Mouse (Mus musculus): Measurements from ENCODE around the gene Acbd3. TPM values are rescaled to one million over a fixed set of nuclear protein-coding genes. Genes with fewer than 3 reads are reported as not detected.

Gene Acbd3
- total and polyA plus RNA-seq, 3 experiments, result 14.5 to 23.5 (median 22.4) TPM

DNA sequence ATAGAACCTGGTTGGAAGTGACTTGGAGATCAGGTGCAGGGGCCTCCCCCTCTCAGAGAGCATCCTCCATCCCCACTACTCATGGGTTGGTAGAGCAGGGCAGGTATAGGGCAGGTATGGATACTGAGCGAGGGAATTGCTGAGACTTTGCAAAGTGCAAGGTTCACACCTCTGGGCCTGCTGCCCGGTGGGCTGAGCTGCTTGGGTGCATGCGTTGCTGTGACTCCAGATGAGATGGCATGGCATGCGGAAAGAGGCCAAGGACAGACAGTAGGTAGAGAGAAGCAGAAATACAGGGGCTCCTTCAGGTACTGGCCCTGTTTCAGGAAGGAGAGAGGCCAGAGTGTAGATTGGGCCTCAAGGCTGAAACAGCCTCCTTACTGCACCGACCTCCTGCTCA, 55.4 kb downstream of the Acbd3 start:
- no peak overlapping the region for H3K27ac ChIP-seq (ENCODE audit: insufficient read depth, low read depth)
- TF ChIP-seq CTCF (conservative IDR thresholded peaks at IDR 0.05 in 1 of 2, IDR thresholded peaks at IDR 0.05 in 1 of 2; ENCODE audit: low read depth in 2 of 2, low read length in 2 of 2), result no peak
- no peak for TF ChIP-seq ZKSCAN1 (IDR thresholded peaks at IDR 0.05; ENCODE audit: borderline replicate concordance, low read depth, low read length)
- no peak overlapping the region for H3K4me2 ChIP-seq (ENCODE audit: insufficient read depth, low read depth, poor library complexity, severe bottlenecking)
- in situ Hi-C loops (cut with MboI; ENCODE audit: low pct_ligation_motif_present, low pct_unique_long_range_greater_than_20kb, low sequenced_read_pairs), result no loop called here
- H3K36me3 ChIP-seq (replicated peaks in 1 of 2; ENCODE audit: control insufficient read depth in 1 of 2, insufficient read depth in 1 of 2, low read length in 1 of 2), result no peaks in the 10 kb centered on the region
- dilution Hi-C loops (cut with MboI; ENCODE audit: extremely low pct_ligation_motif_present, extremely low pct_unique_long_range_greater_than_20kb, low sequenced_read_pairs), result no loop called here
- peaks cover 3% of the 10 kb centered on the region in 2 experiments for H3K4me1 ChIP-seq (ENCODE audit: control insufficient read depth in 1 of 2, insufficient read depth in 2 of 2)
- no peak for DNase-seq (ENCODE audit: extremely low read depth)
- peaks cover 14% of the 10 kb centered on the region for H3K9me3 ChIP-seq (replicated peaks; ENCODE audit: low read length)
- no peak overlapping the region for H3K9ac ChIP-seq (ENCODE audit: insufficient read depth, low read depth)
- H3K79me2 ChIP-seq (replicated peaks; ENCODE audit: control insufficient read depth, extremely low read depth, insufficient read depth, poor library complexity, severe bottlenecking), result no peaks in the 10 kb centered on the region
- H3K27me3 ChIP-seq (replicated peaks), result no peaks in the 10 kb centered on the region
- H3K4me3 ChIP-seq (replicated peaks in 1 of 3; ENCODE audit: low read depth in 2 of 3, low read length in 2 of 3, poor library complexity in 1 of 3), result no peak overlapping the region

GRCm38 (mm10) chr1:180782906-180783579, 57.2 kb downstream of the Acbd3 start:
- 0 out of 4 replicates have a peak, but pooled peaks cover 0 to 2% of the 10 kb centered on the region in 2 experiments for H3K4me1 ChIP-seq (ENCODE audit: control insufficient read depth in 1 of 2, insufficient read depth in 2 of 2)
- in situ Hi-C loops (cut with MboI; ENCODE audit: low pct_ligation_motif_present, low pct_unique_long_range_greater_than_20kb, low sequenced_read_pairs) (no loop called here), dilution Hi-C loops (cut with MboI; ENCODE audit: extremely low pct_ligation_motif_present, extremely low pct_unique_long_range_greater_than_20kb, low sequenced_read_pairs) (no loop called here)
- H3K79me2 ChIP-seq (replicated peaks; ENCODE audit: control insufficient read depth, extremely low read depth, insufficient read depth, poor library complexity, severe bottlenecking), result no peaks in the 10 kb centered on the region
- H3K4me3 ChIP-seq (replicated peaks in 1 of 3; ENCODE audit: low read depth in 2 of 3, low read length in 2 of 3, poor library complexity in 1 of 3), result no peak overlapping the region
- H3K9me3 ChIP-seq (replicated peaks; ENCODE audit: low read length), result peaks cover 10% of the 10 kb centered on the region
- H3K27ac ChIP-seq (ENCODE audit: insufficient read depth, low read depth), result no peak overlapping the region
- no peaks in the 10 kb centered on the region for H3K36me3 ChIP-seq (replicated peaks in 1 of 2; ENCODE audit: control insufficient read depth in 1 of 2, insufficient read depth in 1 of 2, low read length in 1 of 2)
- TF ChIP-seq ZNF384 (IDR thresholded peaks at IDR 0.05; ENCODE audit: low read depth, low read length) (no peak), CHD2 (IDR thresholded peaks at IDR 0.05; ENCODE audit: low read length) (no peak), ETS1 (conservative IDR thresholded peaks at IDR 0.05; ENCODE audit: low read depth, low read length) (no peak), RAD21 (IDR thresholded peaks at IDR 0.05; ENCODE audit: low read depth, low read length) (no peak), TCF12 (IDR thresholded peaks at IDR 0.05; ENCODE audit: low read depth, low read length) (no peak), ELF1 (IDR thresholded peaks at IDR 0.05; ENCODE audit: low read depth, low read length) (no peak), MAZ (IDR thresholded peaks at IDR 0.05; ENCODE audit: low read depth, low read length) (no peak), KAT2A (IDR thresholded peaks at IDR 0.05; ENCODE audit: insufficient replicate concordance, low read length) (no peak), SMC3 (IDR thresholded peaks at IDR 0.05; ENCODE audit: low read depth, low read length) (no peak), MXI1 (IDR thresholded peaks at IDR 0.05; ENCODE audit: low read depth, low read length) (no peak)
- no peak overlapping the region for H3K4me2 ChIP-seq (ENCODE audit: insufficient read depth, low read depth, poor library complexity, severe bottlenecking)
- no peak overlapping the region for H3K9ac ChIP-seq (ENCODE audit: insufficient read depth, low read depth)
- no peak for DNase-seq (ENCODE audit: extremely low read depth)
- H3K27me3 ChIP-seq (replicated peaks), result no peaks in the 10 kb centered on the region

- peaks cover 9% of the 10 kb centered on the region for H3K9me3 ChIP-seq (replicated peaks; ENCODE audit: low read length)
- no peak for DNase-seq (ENCODE audit: extremely low read depth)
- 0 out of 4 replicates have a peak, but pooled peaks cover 0 to 2% of the 10 kb centered on the region in 2 experiments for H3K4me1 ChIP-seq (ENCODE audit: control insufficient read depth in 1 of 2, insufficient read depth in 2 of 2)
- in situ Hi-C loops (cut with MboI; ENCODE audit: low pct_ligation_motif_present, low pct_unique_long_range_greater_than_20kb, low sequenced_read_pairs) (no loop called here), dilution Hi-C loops (cut with MboI; ENCODE audit: extremely low pct_ligation_motif_present, extremely low pct_unique_long_range_greater_than_20kb, low sequenced_read_pairs) (no loop called here)
- no peak overlapping the region for H3K27ac ChIP-seq (ENCODE audit: insufficient read depth, low read depth)
- TF ChIP-seq ZKSCAN1 (IDR thresholded peaks at IDR 0.05; ENCODE audit: borderline replicate concordance, low read depth, low read length), result no peak
- TF ChIP-seq UBTF (IDR thresholded peaks at IDR 0.05; ENCODE audit: low read depth, low read length), result no peak
- no peak for TF ChIP-seq IRF4 (IDR thresholded peaks at IDR 0.05; ENCODE audit: low read depth, low read length)
- TF ChIP-seq HCFC1 (IDR thresholded peaks at IDR 0.05; ENCODE audit: low read depth, low read length), result no peak
- no peak for TF ChIP-seq ZMIZ1 (IDR thresholded peaks at IDR 0.05; ENCODE audit: low read depth, low read length)
- TF ChIP-seq GABPA (IDR thresholded peaks at IDR 0.05; ENCODE audit: insufficient replicate concordance, low read depth, low read length), result no peak
- no peak for TF ChIP-seq MAZ (IDR thresholded peaks at IDR 0.05; ENCODE audit: low read depth, low read length)
- no peak for TF ChIP-seq POLR2AphosphoS2 (IDR thresholded peaks at IDR 0.05; ENCODE audit: low read depth, low read length)
- no peak for TF ChIP-seq SIN3A (IDR thresholded peaks at IDR 0.05; ENCODE audit: low read length)
- TF ChIP-seq E2F4 (IDR thresholded peaks at IDR 0.05; ENCODE audit: insufficient replicate concordance, low read depth, low read length), result no peak
- no peak for TF ChIP-seq BHLHE40 (IDR thresholded peaks at IDR 0.05; ENCODE audit: low read depth, low read length)
- no peak for TF ChIP-seq RCOR1 (conservative IDR thresholded peaks at IDR 0.05; ENCODE audit: low read depth, low read length)
- H3K27me3 ChIP-seq (replicated peaks), result no peaks in the 10 kb centered on the region
- no peak overlapping the region for H3K4me2 ChIP-seq (ENCODE audit: insufficient read depth, low read depth, poor library complexity, severe bottlenecking)
- no peak overlapping the region for H3K9ac ChIP-seq (ENCODE audit: insufficient read depth, low read depth)
- H3K36me3 ChIP-seq (replicated peaks in 1 of 2; ENCODE audit: control insufficient read depth in 1 of 2, insufficient read depth in 1 of 2, low read length in 1 of 2), result no peaks in the 10 kb centered on the region
- no peaks in the 10 kb centered on the region for H3K79me2 ChIP-seq (replicated peaks; ENCODE audit: control insufficient read depth, extremely low read depth, insufficient read depth, poor library complexity, severe bottlenecking)
- no peak overlapping the region for H3K4me3 ChIP-seq (replicated peaks in 1 of 3; ENCODE audit: low read depth in 2 of 3, low read length in 2 of 3, poor library complexity in 1 of 3)
Measured at GRCm38 (mm10) chr1:180783580-180783928, 57.7 kb downstream of the Acbd3 start.
